Mouse (Mus musculus) midbrain, embryonic 11.5 days (tissue): ENCODE measurements around the gene Lhx5. TPM values are rescaled to one million over a fixed set of nuclear protein-coding genes. Genes with fewer than 3 reads are reported as not detected.

Experiments
- ATAC-seq: fragments of 200-750 bp; cut with Nextera tagmentation; 2 replicates; pipeline ENCODE4 v1.8.0; 2017; ENCODE audit warnings: moderate TSS enrichment, moderate library complexity; ENCODE audit not compliant: low FRiP score
- DNase-seq: peaks from one replicate; pipeline ENCODE4 v3.0.0; 2015; ENCODE audit warnings: low spot score; ENCODE audit errors: missing footprints
- H3K27ac ChIP-seq: fragments of 300-500 bp; sonication (generic); 2 replicates; pipeline ENCODE4 v1.5.1; 2014; ENCODE audit warnings: low read depth, low read length
- H3K27me3 ChIP-seq: fragments of 300-500 bp; sonication (generic); 2 replicates; pipeline ENCODE4 v1.6.1; 2014; ENCODE audit warnings: mild to moderate bottlenecking, low read length, moderate library complexity, mixed read lengths; ENCODE audit not compliant: control insufficient read depth, insufficient read depth
- H3K36me3 ChIP-seq: fragments of 300-500 bp; sonication (generic); 2 replicates; pipeline ENCODE4 v1.6.1; 2014; ENCODE audit warnings: mild to moderate bottlenecking, low read length, moderate library complexity, mixed read lengths; ENCODE audit not compliant: control insufficient read depth, insufficient read depth
- H3K4me1 ChIP-seq: fragments of 300-500 bp; sonication (generic); 2 replicates; pipeline ENCODE4 v1.6.1; 2014; ENCODE audit warnings: low read length; ENCODE audit not compliant: control insufficient read depth, insufficient read depth
- H3K4me2 ChIP-seq: fragments of 300-500 bp; sonication (generic); 2 replicates; pipeline ENCODE4 v1.6.1; 2014; ENCODE audit warnings: mild to moderate bottlenecking, moderate library complexity
- H3K4me3 ChIP-seq: fragments of 300-500 bp; sonication (generic); 2 replicates; pipeline ENCODE4 v1.5.1; 2014; ENCODE audit warnings: low read depth, low read length
- H3K9ac ChIP-seq: fragments of 300-500 bp; sonication (generic); 2 replicates; pipeline ENCODE4 v1.6.1; 2014; ENCODE audit warnings: low read length
- H3K9me3 ChIP-seq: fragments of 300-500 bp; sonication (generic); 2 replicates; pipeline ENCODE4 v1.6.1; 2016; ENCODE audit warnings: low read length; ENCODE audit not compliant: control insufficient read depth
- WGBS: fragments of 180-500 bp; shearing (Covaris S2); extraction: QIAGEN DNeasy Blood & Tissue Kit; methylation state at CpG from one replicate; pipeline ENCODE4 v1.1.7; 2014; 5-methylcytosine and 5-hydroxymethylcytosine counted together
- polyA plus RNA-seq: library from polyadenylated mRNA; unstranded; fragments of >200 nt; fragmentation: Nextera tagmentation; extraction: Ambion mirVana; gene quantifications from 2 replicates; pipeline ENCODE4 v1.2.1, GENCODE M21; 2014

Lhx5 gene
- 21.5 and 22.0 TPM in 2 replicates for polyA plus RNA-seq

GRCm38 (mm10) chr5:120431649-120432485, at the start of gene Lhx5:
Lhx5 (plus strand) TSS chr5:120431699.
- H3K9me3 ChIP-seq, result no peaks in the 10 kb centered on the region
- DNase-seq (peak; percentile 97), ATAC-seq (peak; percentile 59)
- H3K36me3 ChIP-seq, result no peaks in the 10 kb centered on the region
- peaks cover 96% of the 10 kb centered on the region for H3K27me3 ChIP-seq
- H3K4me2 ChIP-seq, result peak within 1 kb of the TSS; percentile 43
- H3K4me1 ChIP-seq, result peaks cover 24% of the 10 kb centered on the region
- H3K27ac ChIP-seq, result peak within 1 kb of the TSS; percentile 63
- peak within 1 kb of the TSS; percentile 47 for H3K4me3 ChIP-seq
- H3K9ac ChIP-seq, result peak within 1 kb of the TSS; percentile 71
- WGBS, result under 1% methylated on average over 69 of the region's 69 CpGs

- DNase-seq (no peak), ATAC-seq (no peak)
- no peaks in the 10 kb centered on the region for H3K36me3 ChIP-seq
- H3K4me1 ChIP-seq, result no peaks in the 10 kb centered on the region; the same call in 1 of the 2 replicates
- no peak overlapping the region for H3K27ac ChIP-seq
- no peak overlapping the region for H3K9ac ChIP-seq
- H3K27me3 ChIP-seq, result no peaks in the 10 kb centered on the region
- H3K4me3 ChIP-seq, result no peak overlapping the region
- no peaks in the 10 kb centered on the region for H3K9me3 ChIP-seq
- no peak overlapping the region for H3K4me2 ChIP-seq
- WGBS, result 83% methylated on average over 4 of the region's 4 CpGs
Measured at GRCm38 (mm10) chr5:120386361-120386760, 45.1 kb upstream of the Lhx5 start.

GRCm38 (mm10) chr5:120388765-120389164, 42.7 kb upstream of the Lhx5 start:
- no peak for DNase-seq
- no peak for ATAC-seq
- Histone ChIP-seq H3K27ac (no peak overlapping the region), H3K27me3 (peaks cover 2% of the 10 kb centered on the region; the same call in 1 of the 2 replicates), H3K4me2 (no peak overlapping the region), H3K4me1 (peaks cover 4% of the 10 kb centered on the region), H3K9me3 (no peaks in the 10 kb centered on the region), H3K4me3 (no peak overlapping the region), H3K36me3 (no peaks in the 10 kb centered on the region), H3K9ac (no peak overlapping the region)
- WGBS, result 53% methylated on average over 9 of the region's 9 CpGs

- Histone ChIP-seq H3K9ac (no peak overlapping the region), H3K27me3 (peaks cover 8% of the 10 kb centered on the region), H3K27ac (no peak overlapping the region), H3K9me3 (no peaks in the 10 kb centered on the region), H3K4me2 (no peak overlapping the region), H3K36me3 (no peaks in the 10 kb centered on the region), H3K4me3 (no peak overlapping the region), H3K4me1 (peaks cover 12% of the 10 kb centered on the region)
- ATAC-seq (no peak), DNase-seq (peak; percentile 54)
- 82% methylated on average over 2 of the region's 2 CpGs for WGBS
Measured at GRCm38 (mm10) chr5:120389973-120390372, 41.5 kb upstream of the Lhx5 start.

GRCm38 (mm10) chr5:120393871-120394667, 37.4 kb upstream of the Lhx5 start:
- DNase-seq (peak; percentile 78), ATAC-seq (peak; percentile 33; the same call in 1 of the 2 replicates)
- peaks cover 20% of the 10 kb centered on the region for H3K27me3 ChIP-seq

GRCm38 (mm10) chr5:120397988-120398387, 33.5 kb upstream of the Lhx5 start:
- WGBS, result 2% methylated on average over 13 of the region's 13 CpGs
- ATAC-seq (no peak), DNase-seq (peak; percentile 82)
- H3K9me3 ChIP-seq, result no peaks in the 10 kb centered on the region
- H3K9ac ChIP-seq, result no peak overlapping the region
- no peak overlapping the region for H3K4me2 ChIP-seq
- peaks cover 26% of the 10 kb centered on the region for H3K27me3 ChIP-seq
- H3K36me3 ChIP-seq, result no peaks in the 10 kb centered on the region
- H3K27ac ChIP-seq, result no peak overlapping the region
- H3K4me3 ChIP-seq, result no peak overlapping the region
- H3K4me1 ChIP-seq, result peaks cover 15% of the 10 kb centered on the region

More at GRCm38 (mm10) chr5:120393871-120394667, 37.4 kb upstream of the Lhx5 start:
- Histone ChIP-seq H3K9me3 (no peaks in the 10 kb centered on the region), H3K4me3 (no peak overlapping the region), H3K9ac (no peak overlapping the region), H3K36me3 (no peaks in the 10 kb centered on the region), H3K4me1 (peaks cover 15% of the 10 kb centered on the region), H3K27ac (no peak overlapping the region), H3K4me2 (no peak overlapping the region)
- 22% methylated on average over 24 of the region's 25 CpGs for WGBS

- Histone ChIP-seq H3K27me3 (peaks cover 10% of the 10 kb centered on the region), H3K4me3 (no peak overlapping the region), H3K4me2 (no peak overlapping the region), H3K4me1 (peaks cover 11% of the 10 kb centered on the region), H3K9me3 (no peaks in the 10 kb centered on the region), H3K27ac (no peak overlapping the region), H3K9ac (no peak overlapping the region), H3K36me3 (no peaks in the 10 kb centered on the region)
- 78% methylated on average over 12 of the region's 12 CpGs for WGBS
- ATAC-seq (no peak), DNase-seq (no peak)
Measured at GRCm38 (mm10) chr5:120404831-120405591, 26.5 kb upstream of the Lhx5 start.

GRCm38 (mm10) chr5:120408933-120409332, 22.6 kb upstream of the Lhx5 start:
- Histone ChIP-seq H3K36me3 (no peaks in the 10 kb centered on the region), H3K4me1 (peaks cover 12% of the 10 kb centered on the region), H3K4me3 (no peak overlapping the region), H3K27me3 (peaks cover 29% of the 10 kb centered on the region), H3K9me3 (peaks cover 5% of the 10 kb centered on the region; the same call in 1 of the 2 replicates), H3K4me2 (no peak overlapping the region; the same call in 1 of the 2 replicates), H3K9ac (no peak overlapping the region), H3K27ac (no peak overlapping the region)
- WGBS, result 74% methylated on average over 14 of the region's 14 CpGs
- DNase-seq (peak; percentile 81), ATAC-seq (peak; percentile 67)
